Mouse (Mus musculus): Measurements from ENCODE around the gene Mars. TPM values are rescaled to one million over a fixed set of nuclear protein-coding genes. Genes with fewer than 3 reads are reported as not detected.
A peak's percentile ranks its signal among the peaks of the same experiment; 100 is the strongest.

Mars gene
- total and polyA plus RNA-seq, 2 experiments from 2014 or later: 48.9 to 64.6 TPM

DNA sequence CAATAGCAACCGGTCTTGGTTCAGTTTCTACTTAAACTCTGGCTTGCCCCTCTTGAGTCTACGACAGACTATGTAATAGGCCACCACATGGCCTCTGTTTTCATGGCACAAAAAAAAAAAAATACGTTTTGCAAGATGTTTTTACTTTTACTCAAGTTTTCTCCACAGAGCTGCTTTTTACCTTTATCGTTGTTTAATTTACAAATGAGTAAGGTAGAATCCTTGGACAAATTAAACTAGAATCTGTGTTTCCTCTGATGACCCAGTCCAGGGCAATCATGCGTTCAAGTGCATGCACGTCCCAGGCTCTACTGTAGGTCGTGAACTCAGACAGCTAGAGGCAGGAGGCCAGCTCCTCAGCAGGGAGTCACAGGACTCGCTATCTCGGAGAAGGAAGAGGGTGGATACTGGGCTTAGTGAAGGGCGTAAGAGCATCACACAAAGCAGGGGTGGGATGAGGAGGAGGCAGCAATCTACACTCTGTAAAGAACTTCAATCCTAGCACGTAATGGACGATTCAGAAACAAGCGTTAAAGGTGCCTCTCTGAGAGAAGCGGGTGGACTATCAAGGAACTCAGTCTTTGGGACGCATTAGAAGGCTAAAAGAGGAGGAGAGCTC lies 21.9 kb downstream of the Mars start:
- ATAC-seq (ENCODE audit: insufficient read depth, low read depth) (peak; percentile 16), DNase-seq (ENCODE audit: low spot score) (peak; percentile 84)
- Histone ChIP-seq H3K4me1 (ENCODE audit: control insufficient read depth, insufficient read depth) (peaks cover 39% of the 10 kb centered on the region), H3K9me3 (replicated peaks; ENCODE audit: control insufficient read depth, low read length) (no peaks in the 10 kb centered on the region), H3K4me2 (ENCODE audit: low read depth, low read length) (peak overlapping the region; percentile 70), H3K36me3 (replicated peaks; ENCODE audit: control insufficient read depth, insufficient read depth, low read length) (peaks cover 39% of the 10 kb centered on the region), H3K27me3 (ENCODE audit: control insufficient read depth, insufficient read depth, low read length) (no peaks in the 10 kb centered on the region), H3K27ac (ENCODE audit: low read depth) (peak overlapping the region; percentile 99), H3K4me3 (ENCODE audit: low read depth, low read length) (peak overlapping the region; percentile 74), H3K9ac (replicated peaks; ENCODE audit: low read depth, low read length) (peak overlapping the region; percentile 71)
- WGBS: 1% methylated on average over 15 of the region's 15 CpGs
- TF ChIP-seq CTCF (IDR thresholded peaks at IDR 0.05; ENCODE audit: low read depth) (no peak), EP300 (IDR thresholded peaks at IDR 0.05; ENCODE audit: low read depth) (no peak)

DNA sequence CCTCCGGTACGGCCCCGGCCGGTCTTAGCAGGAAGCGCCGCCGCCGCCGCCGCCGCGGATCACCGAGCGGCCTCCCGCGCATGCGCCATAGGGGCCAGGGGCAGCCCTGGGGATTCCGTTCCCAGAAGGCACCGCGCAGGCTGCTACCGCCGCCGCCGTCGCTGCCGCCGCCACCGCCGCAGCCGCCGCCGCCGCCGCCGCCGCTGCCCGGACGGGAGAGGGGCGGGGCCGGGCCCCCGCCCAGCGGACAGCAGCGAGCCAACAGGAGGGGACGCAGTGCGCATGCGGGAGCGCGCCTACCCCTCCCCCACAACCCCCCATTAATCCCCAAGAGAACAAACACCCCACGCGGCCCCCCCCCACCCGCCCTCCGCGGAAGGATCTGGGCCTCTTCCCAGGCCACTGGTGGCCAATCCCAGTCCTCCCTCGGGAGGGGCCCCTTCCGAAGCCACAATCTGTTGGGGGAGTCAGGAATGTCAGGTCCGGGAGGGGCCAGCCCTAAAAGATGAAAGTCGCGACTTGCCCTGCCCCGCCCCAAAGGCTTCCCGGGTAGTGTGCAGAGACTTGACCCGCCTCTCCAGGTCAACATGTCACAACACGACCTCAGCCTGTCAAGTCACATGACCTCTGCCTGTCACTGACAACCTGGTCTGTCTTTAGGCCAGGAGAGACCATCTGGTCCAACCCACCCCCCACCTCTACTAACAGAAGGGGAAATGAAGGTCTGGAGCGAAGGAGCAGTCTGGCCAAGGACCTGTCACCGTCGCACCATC lies 22.6 kb downstream of the Mars start, which contains the start of gene Mbd6:
Gene Mbd6 (minus strand): TSS at position 219 of the 773 bp plus-strand sequence.
- Histone ChIP-seq H3K4me3 (ENCODE audit: low read depth, low read length) (peak within 1 kb of the TSS; percentile 74), H3K4me2 (ENCODE audit: low read depth, low read length) (peak within 1 kb of the TSS; percentile 70), H3K9me3 (replicated peaks; ENCODE audit: control insufficient read depth, low read length) (no peaks in the 10 kb centered on the region), H3K36me3 (replicated peaks; ENCODE audit: control insufficient read depth, insufficient read depth, low read length) (peaks cover 39% of the 10 kb centered on the region), H3K27ac (ENCODE audit: low read depth) (peak within 1 kb of the TSS; percentile 99), H3K27me3 (ENCODE audit: control insufficient read depth, insufficient read depth, low read length) (no peaks in the 10 kb centered on the region), H3K9ac (replicated peaks; ENCODE audit: low read depth, low read length) (peak within 1 kb of the TSS; percentile 71), H3K4me1 (ENCODE audit: control insufficient read depth, insufficient read depth) (peaks cover 39% of the 10 kb centered on the region)
- no peak for TF ChIP-seq EP300 (IDR thresholded peaks at IDR 0.05; ENCODE audit: low read depth)
- no peak for TF ChIP-seq CTCF (IDR thresholded peaks at IDR 0.05; ENCODE audit: low read depth)
- DNase-seq (ENCODE audit: low spot score): peak; percentile 89
- WGBS: 0% methylated on average over 23 of the region's 65 CpGs
- ATAC-seq (ENCODE audit: insufficient read depth, low read depth): peak; percentile 47

DNA sequence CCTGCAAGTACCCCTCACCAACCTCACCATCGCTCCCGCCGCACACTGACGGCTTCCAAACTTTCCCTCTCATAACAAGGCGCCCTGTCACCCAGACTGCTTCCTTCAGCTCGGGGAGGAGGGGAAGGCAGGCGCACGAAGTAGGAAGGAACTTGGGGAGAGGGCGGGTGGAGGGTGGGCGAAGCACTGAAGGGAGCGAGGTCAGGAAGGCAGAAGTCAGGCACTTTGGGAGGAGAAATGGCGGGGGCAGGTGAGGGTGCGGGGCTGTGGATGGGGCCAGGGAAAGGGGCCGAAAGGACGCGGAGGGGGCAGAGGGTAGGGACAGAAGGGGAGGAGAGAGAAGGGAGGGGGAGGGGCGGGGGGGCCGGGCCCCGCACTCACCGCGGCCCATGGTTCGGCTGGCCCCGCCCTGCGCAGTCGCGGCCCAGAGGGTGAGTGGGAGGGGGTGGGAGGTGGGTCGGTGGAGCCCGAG lies 23.2 kb downstream of the Mars start:
- peak overlapping the region; percentile 99 for H3K27ac ChIP-seq (ENCODE audit: low read depth)
- 1% methylated on average over 16 of the region's 28 CpGs for WGBS
- peak; percentile 74 for DNase-seq (ENCODE audit: low spot score)

DNA sequence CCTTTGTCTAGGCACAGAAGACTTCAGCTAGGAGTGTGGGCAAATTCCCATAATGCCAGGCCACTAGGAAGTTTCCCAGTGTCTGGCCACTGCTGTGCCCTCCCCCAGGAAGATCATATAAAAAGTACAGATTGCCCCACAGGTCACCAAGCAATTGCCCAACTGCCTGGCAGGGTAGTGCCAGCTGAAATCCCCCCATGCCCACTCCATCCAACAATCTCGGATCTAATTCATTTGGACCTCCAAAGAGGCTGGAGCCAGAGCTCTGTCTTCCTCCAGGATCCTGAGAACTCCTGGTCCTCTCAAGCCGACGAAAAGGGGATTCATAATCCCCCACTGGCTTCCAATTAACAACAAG lies 23.7 kb downstream of the Mars start:
- TF ChIP-seq CTCF (IDR thresholded peaks at IDR 0.05; ENCODE audit: low read depth): no peak
- TF ChIP-seq EP300 (IDR thresholded peaks at IDR 0.05; ENCODE audit: low read depth): no peak
- Histone ChIP-seq H3K36me3 (replicated peaks; ENCODE audit: control insufficient read depth, insufficient read depth, low read length) (peaks cover 44% of the 10 kb centered on the region), H3K9me3 (replicated peaks; ENCODE audit: control insufficient read depth, low read length) (no peaks in the 10 kb centered on the region), H3K9ac (replicated peaks; ENCODE audit: low read depth, low read length) (peak overlapping the region; percentile 71), H3K4me2 (ENCODE audit: low read depth, low read length) (peak overlapping the region; percentile 70), H3K27me3 (ENCODE audit: control insufficient read depth, insufficient read depth, low read length) (no peaks in the 10 kb centered on the region), H3K4me3 (ENCODE audit: low read depth, low read length) (peak overlapping the region; percentile 74), H3K4me1 (ENCODE audit: control insufficient read depth, insufficient read depth) (peaks cover 34% of the 10 kb centered on the region), H3K27ac (ENCODE audit: low read depth) (peak overlapping the region; percentile 99)
- WGBS: 2% methylated on average over 3 of the region's 3 CpGs
- ATAC-seq (ENCODE audit: insufficient read depth, low read depth) (no peak), DNase-seq (ENCODE audit: low spot score) (no peak)

More for the DNA sequence above, 23.2 kb downstream of the Mars start:
- no peaks in the 10 kb centered on the region for H3K27me3 ChIP-seq (ENCODE audit: control insufficient read depth, insufficient read depth, low read length)
- H3K4me3 ChIP-seq (ENCODE audit: low read depth, low read length): peak overlapping the region; percentile 74
- H3K4me1 ChIP-seq (ENCODE audit: control insufficient read depth, insufficient read depth): peaks cover 37% of the 10 kb centered on the region
- H3K4me2 ChIP-seq (ENCODE audit: low read depth, low read length): peak overlapping the region; percentile 70
- TF ChIP-seq CTCF (IDR thresholded peaks at IDR 0.05; ENCODE audit: low read depth) (no peak), EP300 (IDR thresholded peaks at IDR 0.05; ENCODE audit: low read depth) (peak; percentile 36; the same call in 1 of the 2 replicates)
- no peak; the same call in 1 of the 2 replicates for ATAC-seq (ENCODE audit: insufficient read depth, low read depth)
- no peaks in the 10 kb centered on the region for H3K9me3 ChIP-seq (replicated peaks; ENCODE audit: control insufficient read depth, low read length)
- H3K9ac ChIP-seq (replicated peaks; ENCODE audit: low read depth, low read length): peak overlapping the region; percentile 71
- peaks cover 40% of the 10 kb centered on the region for H3K36me3 ChIP-seq (replicated peaks; ENCODE audit: control insufficient read depth, insufficient read depth, low read length)

- TF ChIP-seq EP300 (IDR thresholded peaks at IDR 0.05; ENCODE audit: low read depth) (no peak), CTCF (IDR thresholded peaks at IDR 0.05; ENCODE audit: low read depth) (no peak)
- no peak for ATAC-seq (ENCODE audit: insufficient read depth, low read depth)
- WGBS: 65% methylated on average over 15 of the region's 15 CpGs
- H3K4me3 ChIP-seq (ENCODE audit: low read depth, low read length): peak overlapping the region; percentile 74
- peak; percentile 18 for DNase-seq (ENCODE audit: low spot score)
- H3K9me3 ChIP-seq (replicated peaks; ENCODE audit: control insufficient read depth, low read length): no peaks in the 10 kb centered on the region
- H3K4me1 ChIP-seq (ENCODE audit: control insufficient read depth, insufficient read depth): peaks cover 29% of the 10 kb centered on the region
- peak overlapping the region; percentile 71 for H3K9ac ChIP-seq (replicated peaks; ENCODE audit: low read depth, low read length)
- H3K27me3 ChIP-seq (ENCODE audit: control insufficient read depth, insufficient read depth, low read length): no peaks in the 10 kb centered on the region
- peak overlapping the region; percentile 99 for H3K27ac ChIP-seq (ENCODE audit: low read depth)
- H3K4me2 ChIP-seq (ENCODE audit: low read depth, low read length): peak overlapping the region; percentile 70
- H3K36me3 ChIP-seq (replicated peaks; ENCODE audit: control insufficient read depth, insufficient read depth, low read length): peaks cover 49% of the 10 kb centered on the region
Measured at GRCm38 (mm10) chr10:127287271-127287935, 24.2 kb downstream of the Mars start.
